7 mouse cellular contexts compared by ENCODE assay signal in the genomic region with DNA sequence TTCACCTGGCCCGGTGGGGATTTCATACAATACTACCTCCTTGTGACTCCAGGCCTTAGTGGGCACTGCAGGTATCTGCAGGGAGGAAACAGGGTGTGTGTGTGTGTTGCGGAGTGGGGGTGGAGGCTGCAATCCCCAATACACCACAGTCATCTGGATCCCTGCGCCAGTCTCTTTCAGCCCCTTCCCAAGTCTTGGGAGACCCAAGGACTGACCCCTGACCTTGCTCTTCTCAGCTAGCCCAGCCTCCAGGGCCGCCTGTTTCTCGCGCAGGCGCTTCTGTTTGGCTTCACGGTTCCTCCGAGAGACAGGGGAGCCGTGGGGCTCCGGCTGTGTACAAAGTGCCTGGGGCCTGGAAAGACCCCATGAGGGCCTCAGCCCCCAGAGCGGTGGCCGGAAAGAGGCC. TPM values are rescaled to one million over a fixed set of nuclear protein-coding genes. Genes with fewer than 3 reads are reported as not detected.
DNase-seq lines count a peak whose midpoint lies in the region; ATAC-seq and TF ChIP-seq lines count a peak whose summit lies in the region.

No protein-coding gene starts in this region.

- H3K4me1 ChIP-seq in lung, embryonic 14.5 days (ENCODE audit: insufficient read depth): 0 out of 2 replicates have a peak, but pooled peaks cover 4% of the 10 kb centered on the region
- H3K4me1 ChIP-seq in embryonic fibroblast, embryonic 13.5 days (ENCODE audit: control insufficient read depth, insufficient read depth, low read length): no peaks in the 10 kb centered on the region
- peaks cover 21% of the 10 kb centered on the region for H3K4me1 ChIP-seq in kidney, embryonic 15.5 days
- H3K4me1 ChIP-seq in midbrain, embryonic 11.5 days (ENCODE audit: control insufficient read depth, insufficient read depth, low read length): peaks cover 9% of the 10 kb centered on the region

- no peaks in the 10 kb centered on the region for H3K9me3 ChIP-seq in lung, embryonic 14.5 days (ENCODE audit: low read depth, low read length)
- no peaks in the 10 kb centered on the region for H3K9me3 ChIP-seq in kidney, embryonic 15.5 days (replicated peaks)
- no peaks in the 10 kb centered on the region for H3K9me3 ChIP-seq in midbrain, embryonic 11.5 days (ENCODE audit: control insufficient read depth, low read length)

- ATAC-seq in lung, embryonic 14.5 days (ENCODE audit: insufficient read depth): peak; percentile 61
- peak; percentile 70 for ATAC-seq in kidney, embryonic 15.5 days (replicated peaks; ENCODE audit: low FRiP score)
- ATAC-seq in midbrain, embryonic 11.5 days (ENCODE audit: low FRiP score): no peak; the same call in none of the 2 replicates

- peaks cover 35% of the 10 kb centered on the region for H3K36me3 ChIP-seq in lung, embryonic 14.5 days (ENCODE audit: insufficient read depth)
- peaks cover 49% of the 10 kb centered on the region for H3K36me3 ChIP-seq in kidney, embryonic 15.5 days
- H3K36me3 ChIP-seq in midbrain, embryonic 11.5 days (ENCODE audit: control insufficient read depth, insufficient read depth, low read length): peaks cover 3% of the 10 kb centered on the region

- H3K27ac ChIP-seq in lung, embryonic 14.5 days (ENCODE audit: low read depth): peak overlapping the region; percentile 87
- peak overlapping the region; percentile 39 for H3K27ac ChIP-seq in embryonic fibroblast, embryonic 13.5 days (ENCODE audit: insufficient read depth, low read length)
- H3K27ac ChIP-seq in kidney, embryonic 15.5 days: peak overlapping the region; percentile 90
- H3K27ac ChIP-seq in midbrain, embryonic 11.5 days (ENCODE audit: low read depth, low read length): peak overlapping the region; percentile 82

- peak overlapping the region; percentile 95 for H3K4me2 ChIP-seq in lung, embryonic 14.5 days
- H3K4me2 ChIP-seq in kidney, embryonic 15.5 days: peak overlapping the region; percentile 91
- peak overlapping the region; percentile 95 for H3K4me2 ChIP-seq in midbrain, embryonic 11.5 days

- H3K9ac ChIP-seq in lung, embryonic 14.5 days: peak overlapping the region; percentile 84
- H3K9ac ChIP-seq in kidney, embryonic 15.5 days: peak overlapping the region; percentile 88
- H3K9ac ChIP-seq in midbrain, embryonic 11.5 days (ENCODE audit: low read length): peak overlapping the region; percentile 84

- DNase-seq in lung, embryonic 14.5 days: peak; percentile 65
- DNase-seq in lung, adult 18-20 months: no peak
- peak; percentile 65 for DNase-seq in MN1 (ENCODE audit: low spot score)
- no peak for DNase-seq in midbrain, embryonic 11.5 days (ENCODE audit: low spot score, missing footprints)
- DNase-seq in urinary bladder, postnatal 14 days (ENCODE audit: low spot score): no peak

- TF ChIP-seq POLR2A in embryonic fibroblast, embryonic 13.5 days (IDR thresholded peaks at IDR 0.05; ENCODE audit: low read depth, low read length): no peak

- 2% methylated on average over 13 of the region's 13 CpGs for WGBS in lung, embryonic 14.5 days
- 1% methylated on average over 13 of the region's 13 CpGs for WGBS in kidney, embryonic 15.5 days
- 5% methylated on average over 13 of the region's 13 CpGs for WGBS in midbrain, embryonic 11.5 days

- peak overlapping the region; percentile 63 for H3K4me3 ChIP-seq in lung, embryonic 14.5 days (ENCODE audit: low read depth, low read length)
- H3K4me3 ChIP-seq in embryonic fibroblast, embryonic 13.5 days (ENCODE audit: insufficient read depth, low read length): peak overlapping the region; percentile 60
- peak overlapping the region; percentile 82 for H3K4me3 ChIP-seq in kidney, embryonic 15.5 days (replicated peaks)
- peak overlapping the region; percentile 67 for H3K4me3 ChIP-seq in midbrain, embryonic 11.5 days (ENCODE audit: low read depth, low read length)

- peak; percentile 19; the same call in 1 of the 2 replicates for TF ChIP-seq CTCF in lung, embryonic 14.5 days (IDR thresholded peaks at IDR 0.05; ENCODE audit: low read depth)
- TF ChIP-seq CTCF in embryonic fibroblast, embryonic 13.5 days (IDR thresholded peaks at IDR 0.05; ENCODE audit: borderline replicate concordance, insufficient read depth, low read length): no peak

- H3K27me3 ChIP-seq in lung, embryonic 14.5 days (ENCODE audit: insufficient read depth, low read length): no peaks in the 10 kb centered on the region
- H3K27me3 ChIP-seq in kidney, embryonic 15.5 days: no peaks in the 10 kb centered on the region
- no peaks in the 10 kb centered on the region for H3K27me3 ChIP-seq in midbrain, embryonic 11.5 days (ENCODE audit: control insufficient read depth, insufficient read depth, low read length)

RNA-seq across cellular contexts. Expression of a gene that starts 0.5 kb away (rescaled TPM):
- 22.4 and 24.1 TPM in 2 replicates for polyA plus RNA-seq in lung, embryonic 14.5 days (2014; fragmentation: Nextera tagmentation; extraction: Ambion mirVana)
- 12.3 and 14.3 TPM in 2 replicates for polyA plus RNA-seq in embryonic fibroblast, embryonic 13.5 days (2011; ENCODE audit: insufficient read length, low read depth, missing spikeins)
- polyA plus RNA-seq in kidney, embryonic 15.5 days (2015; fragmentation: Nextera tagmentation; extraction: Ambion mirVana): 15.9 and 18.8 TPM in 2 replicates
- polyA plus RNA-seq in midbrain, embryonic 11.5 days (2014; fragmentation: Nextera tagmentation; extraction: Ambion mirVana): 9.8 and 10.5 TPM in 2 replicates

RNA-seq across cellular contexts. Expression of a gene that starts 6.7 kb away (rescaled TPM):
- 47.4 and 49.3 TPM in 2 replicates for polyA plus RNA-seq in lung, embryonic 14.5 days (2014; fragmentation: Nextera tagmentation; extraction: Ambion mirVana)
- polyA plus RNA-seq in embryonic fibroblast, embryonic 13.5 days (2011; ENCODE audit: insufficient read length, low read depth, missing spikeins): 28.7 and 40.5 TPM in 2 replicates
- 48.5 and 49.9 TPM in 2 replicates for polyA plus RNA-seq in kidney, embryonic 15.5 days (2015; fragmentation: Nextera tagmentation; extraction: Ambion mirVana)
- polyA plus RNA-seq in midbrain, embryonic 11.5 days (2014; fragmentation: Nextera tagmentation; extraction: Ambion mirVana): 39.3 TPM in 2 replicates

RNA-seq across cellular contexts. Expression of a gene that starts 23.4 kb away (rescaled TPM):
- polyA plus RNA-seq in lung, embryonic 14.5 days (2014; fragmentation: Nextera tagmentation; extraction: Ambion mirVana): 1.0 and 1.4 TPM in 2 replicates
- 0.18 and 0.19 TPM in 2 replicates for polyA plus RNA-seq in embryonic fibroblast, embryonic 13.5 days (2011; ENCODE audit: insufficient read length, low read depth, missing spikeins)
- 0.26 TPM in 2 replicates for polyA plus RNA-seq in kidney, embryonic 15.5 days (2015; fragmentation: Nextera tagmentation; extraction: Ambion mirVana)
- polyA plus RNA-seq in midbrain, embryonic 11.5 days (2014; fragmentation: Nextera tagmentation; extraction: Ambion mirVana): 0.14 TPM in 1 of 2 replicates, not detected in the other

RNA-seq across cellular contexts. Expression of a gene that starts 37.6 kb away (rescaled TPM):
- 32.9 and 38.2 TPM in 2 replicates for polyA plus RNA-seq in lung, embryonic 14.5 days (2014; fragmentation: Nextera tagmentation; extraction: Ambion mirVana)
- 42.9 and 46.3 TPM in 2 replicates for polyA plus RNA-seq in embryonic fibroblast, embryonic 13.5 days (2011; ENCODE audit: insufficient read length, low read depth, missing spikeins)
- polyA plus RNA-seq in kidney, embryonic 15.5 days (2015; fragmentation: Nextera tagmentation; extraction: Ambion mirVana): 83.0 and 86.1 TPM in 2 replicates
- 78.4 and 92.1 TPM in 2 replicates for polyA plus RNA-seq in midbrain, embryonic 11.5 days (2014; fragmentation: Nextera tagmentation; extraction: Ambion mirVana)

RNA-seq across cellular contexts. Expression of a gene that starts 40.4 kb away (rescaled TPM):
- not detected in 2 replicates for polyA plus RNA-seq in lung, embryonic 14.5 days (2014; fragmentation: Nextera tagmentation; extraction: Ambion mirVana)
- not detected in 2 replicates for polyA plus RNA-seq in embryonic fibroblast, embryonic 13.5 days (2011; ENCODE audit: insufficient read length, low read depth, missing spikeins)
- not detected in 2 replicates for polyA plus RNA-seq in kidney, embryonic 15.5 days (2015; fragmentation: Nextera tagmentation; extraction: Ambion mirVana)
- polyA plus RNA-seq in midbrain, embryonic 11.5 days (2014; fragmentation: Nextera tagmentation; extraction: Ambion mirVana): not detected in 2 replicates

Comparison
In these comparisons a context has a peak if more than half of its experiments do, and no peak if none do; other contexts are left out.
1. DNase-seq: peak in lung, embryonic 14.5 days (single experiment) and MN1 (single experiment); none in lung, adult 18-20 months (0 of 2), midbrain, embryonic 11.5 days (single experiment) and urinary bladder, postnatal 14 days (single experiment).
2. H3K27ac ChIP-seq: peak in every context shown above with its lines; median percentile 90 in kidney, embryonic 15.5 days; 87 in lung, embryonic 14.5 days; 82 in midbrain, embryonic 11.5 days; 39 in embryonic fibroblast, embryonic 13.5 days.
3. Peak in every context shown above with its lines, with median percentiles within 50 percentile points of each other: H3K4me2 ChIP-seq, H3K4me3 ChIP-seq and H3K9ac ChIP-seq.